Mouse (Mus musculus) E14TG2a.4 (cell line): ENCODE results near the gene Sec1.

ENCODE experiments used
- H3K27me3 ChIP-seq: 2 replicates; pipeline ENCODE4 v1.6.1; 2014; ENCODE audit warnings: low read length, control low read depth; ENCODE audit not compliant: insufficient read depth
- H3K36me3 ChIP-seq: 2 replicates; pipeline ENCODE4 v1.6.1; 2014; ENCODE audit warnings: low read length, control low read depth; ENCODE audit not compliant: insufficient read depth
- H3K4me1 ChIP-seq: replicated peaks from 2 replicates; pipeline ENCODE4 v1.6.1; 2014; ENCODE audit warnings: low read depth, low read length, control low read depth
- H3K4me3 ChIP-seq: replicated peaks from 2 replicates; pipeline ENCODE4 v1.5.1; 2014; ENCODE audit warnings: mild to moderate bottlenecking, low read length
- H3K9me3 ChIP-seq: 2 replicates; pipeline ENCODE4 v1.6.1; 2014; ENCODE audit warnings: low read length, control low read depth
- CTCF ChIP-seq: conservative IDR thresholded peaks from 2 replicates; pipeline ENCODE4 v1.5.1; 2014; ENCODE audit warnings: low read length
- NANOG ChIP-seq: IDR thresholded peaks from 2 replicates; pipeline ENCODE4 v1.6.1; 2014; ENCODE audit warnings: borderline replicate concordance, low read length, mixed read lengths
- POU5F1 ChIP-seq: IDR thresholded peaks from 2 replicates; pipeline ENCODE4 v1.6.1; 2014; ENCODE audit warnings: low read length, borderline replicate concordance

Gene Sec1

DNA sequence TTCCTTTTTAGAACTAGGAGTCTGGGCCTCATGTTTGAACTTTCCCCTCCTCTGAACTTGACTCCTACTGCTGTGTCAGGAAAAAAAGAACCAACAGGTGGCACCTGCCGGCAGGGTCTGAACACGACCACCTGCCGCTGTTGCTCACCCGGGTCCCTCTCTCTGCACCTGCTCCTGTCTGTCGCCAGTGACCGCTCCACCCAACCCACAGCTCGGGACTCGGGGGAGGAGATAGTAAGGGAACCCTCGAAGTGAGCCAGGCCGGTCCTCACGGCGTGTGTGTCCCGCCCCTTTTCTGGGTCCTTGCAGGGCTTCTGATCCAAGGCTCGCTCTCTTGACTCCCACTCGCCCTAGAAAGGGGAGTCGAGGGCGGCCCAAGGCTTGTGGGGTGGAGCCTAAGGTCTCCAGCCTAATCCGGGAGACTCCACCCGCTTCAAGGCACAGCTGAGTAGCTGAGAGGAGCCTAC lies 54.6 kb downstream of the Sec1 start, which contains the start of gene Mamstr:
Mamstr (plus strand) TSS at position 417 of the 467 bp plus-strand sequence.
- Histone ChIP-seq H3K4me1 (peaks cover 90% of the 10 kb centered on the region), H3K9me3 (no peaks in the 10 kb centered on the region), H3K27me3 (peaks cover 47% of the 10 kb centered on the region), H3K36me3 (peaks cover 16% of the 10 kb centered on the region), H3K4me3 (peak within 1 kb of the TSS; percentile 35)
- no peak for TF ChIP-seq POU5F1
- no peak for TF ChIP-seq NANOG

DNA sequence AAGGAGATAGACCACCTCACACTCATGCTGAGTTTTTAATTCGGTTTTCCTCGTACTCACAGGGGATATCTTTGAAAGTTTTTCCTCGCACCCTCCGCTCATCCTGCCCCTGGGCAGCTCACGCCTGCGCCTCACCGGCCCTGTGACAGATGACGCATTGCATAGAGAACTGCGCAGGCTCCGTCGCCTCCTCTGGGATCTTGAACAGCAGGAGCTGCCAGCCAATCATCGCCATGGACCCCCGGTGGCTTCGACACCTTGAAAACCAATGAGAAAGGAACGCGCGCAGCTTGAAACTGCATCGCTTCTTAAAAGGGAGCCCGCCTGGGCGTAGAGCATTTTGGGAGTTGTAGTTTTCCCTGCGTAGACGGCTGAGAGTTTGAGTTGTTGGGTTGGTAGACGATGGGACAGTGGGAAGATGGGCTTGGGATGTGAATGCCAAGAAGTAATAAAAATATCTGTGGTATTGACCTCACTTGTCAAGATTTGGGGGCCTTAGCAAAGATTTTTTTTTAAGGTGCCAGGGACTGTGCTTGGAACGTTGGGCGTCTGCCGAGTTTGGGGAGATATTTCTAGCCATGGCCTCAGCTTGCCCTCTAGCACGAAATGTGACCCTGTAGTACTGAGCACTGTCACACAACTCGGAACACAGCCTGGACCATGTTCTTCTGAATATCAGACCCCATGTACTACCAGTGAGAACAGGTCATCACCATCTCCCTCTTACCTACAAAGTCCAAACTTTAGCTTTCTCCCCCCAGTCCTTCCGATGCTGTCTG lies 55.4 kb downstream of the Sec1 start:
- H3K4me3 ChIP-seq = peak overlapping the region; percentile 35
- peaks cover 41% of the 10 kb centered on the region for H3K27me3 ChIP-seq
- H3K36me3 ChIP-seq = peaks cover 16% of the 10 kb centered on the region
- no peak for TF ChIP-seq CTCF
- no peaks in the 10 kb centered on the region for H3K9me3 ChIP-seq
- H3K4me1 ChIP-seq = peaks cover 83% of the 10 kb centered on the region

DNA sequence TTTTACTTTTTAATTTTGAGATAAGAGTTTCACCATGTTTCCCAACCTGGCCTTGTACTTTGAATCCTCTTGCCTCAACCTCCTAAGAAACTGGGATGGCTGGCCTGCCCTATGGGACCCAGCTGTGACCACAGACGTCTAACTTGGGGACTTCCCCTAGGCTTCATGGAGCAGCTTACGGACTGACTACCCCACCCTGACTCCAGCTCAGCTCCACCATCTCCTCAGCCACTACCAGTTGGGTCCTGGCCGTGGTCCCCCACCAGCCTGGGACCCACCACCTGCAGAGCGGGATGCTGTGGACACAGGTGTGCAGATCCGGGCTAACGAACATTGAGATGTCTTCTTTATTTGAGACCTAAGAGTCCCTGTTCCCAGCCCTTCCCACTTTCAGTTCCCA lies 56.5 kb downstream of the Sec1 start:
- no peak overlapping the region for H3K4me3 ChIP-seq
- H3K9me3 ChIP-seq = no peaks in the 10 kb centered on the region
- H3K4me1 ChIP-seq = peaks cover 83% of the 10 kb centered on the region
- H3K27me3 ChIP-seq = peaks cover 50% of the 10 kb centered on the region
- peaks cover 16% of the 10 kb centered on the region for H3K36me3 ChIP-seq
- TF ChIP-seq NANOG = no peak
- TF ChIP-seq POU5F1 = no peak
- TF ChIP-seq CTCF = no peak

DNA sequence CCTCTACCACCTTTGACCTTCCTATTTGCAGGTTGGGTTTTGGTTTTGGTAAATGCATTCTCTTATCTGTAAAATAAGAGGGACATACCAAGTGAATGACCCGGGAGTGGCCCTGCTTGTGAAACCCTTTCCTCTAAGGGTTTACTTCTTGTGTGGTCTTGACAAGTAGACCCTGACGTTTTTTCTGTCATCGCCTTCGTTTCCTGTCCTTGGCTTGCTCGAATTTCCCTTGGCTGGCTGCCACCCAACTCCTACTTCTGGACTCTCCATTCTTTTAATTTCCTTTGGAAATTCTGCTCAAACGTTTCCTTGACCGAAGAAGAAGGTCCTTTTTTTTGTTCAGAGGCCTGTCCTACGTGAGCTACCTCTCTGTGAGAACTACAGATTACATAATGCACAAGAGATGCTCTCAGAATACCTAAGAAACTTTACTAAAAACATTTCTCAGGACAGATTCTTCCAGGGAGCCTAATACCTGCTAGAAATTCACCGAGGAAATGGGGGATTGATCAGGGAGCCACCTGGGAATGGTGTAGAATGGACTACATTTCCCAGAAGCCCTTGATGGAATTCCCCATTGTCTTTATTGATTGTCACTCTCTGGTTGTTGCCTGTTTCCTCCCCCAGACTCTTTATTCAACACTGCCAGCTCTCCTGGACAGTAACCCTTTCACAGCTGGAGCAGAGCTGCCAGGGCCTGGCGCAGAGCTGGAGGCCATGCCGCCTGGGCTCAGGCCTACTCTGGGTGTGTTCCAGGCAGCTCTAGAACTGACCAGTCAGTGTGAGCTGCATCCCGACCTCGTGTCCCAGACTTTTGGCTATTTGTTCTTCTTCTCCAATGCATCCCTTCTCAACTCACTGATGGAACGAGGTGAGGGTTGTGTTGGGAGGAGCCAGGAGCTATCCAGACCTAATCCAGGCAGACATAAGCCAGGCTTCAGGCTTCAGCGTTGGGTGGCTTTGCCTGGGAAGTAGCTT lies 58.2 kb downstream of the Sec1 start:
- H3K4me1 ChIP-seq = peaks cover 70% of the 10 kb centered on the region
- no peaks in the 10 kb centered on the region for H3K9me3 ChIP-seq
- TF ChIP-seq CTCF (no peak), POU5F1 (no peak), NANOG (no peak; the same call in 1 of the 2 replicates)
- no peak overlapping the region for H3K4me3 ChIP-seq
- peaks cover 16% of the 10 kb centered on the region for H3K36me3 ChIP-seq
- H3K27me3 ChIP-seq = peaks cover 49% of the 10 kb centered on the region

DNA sequence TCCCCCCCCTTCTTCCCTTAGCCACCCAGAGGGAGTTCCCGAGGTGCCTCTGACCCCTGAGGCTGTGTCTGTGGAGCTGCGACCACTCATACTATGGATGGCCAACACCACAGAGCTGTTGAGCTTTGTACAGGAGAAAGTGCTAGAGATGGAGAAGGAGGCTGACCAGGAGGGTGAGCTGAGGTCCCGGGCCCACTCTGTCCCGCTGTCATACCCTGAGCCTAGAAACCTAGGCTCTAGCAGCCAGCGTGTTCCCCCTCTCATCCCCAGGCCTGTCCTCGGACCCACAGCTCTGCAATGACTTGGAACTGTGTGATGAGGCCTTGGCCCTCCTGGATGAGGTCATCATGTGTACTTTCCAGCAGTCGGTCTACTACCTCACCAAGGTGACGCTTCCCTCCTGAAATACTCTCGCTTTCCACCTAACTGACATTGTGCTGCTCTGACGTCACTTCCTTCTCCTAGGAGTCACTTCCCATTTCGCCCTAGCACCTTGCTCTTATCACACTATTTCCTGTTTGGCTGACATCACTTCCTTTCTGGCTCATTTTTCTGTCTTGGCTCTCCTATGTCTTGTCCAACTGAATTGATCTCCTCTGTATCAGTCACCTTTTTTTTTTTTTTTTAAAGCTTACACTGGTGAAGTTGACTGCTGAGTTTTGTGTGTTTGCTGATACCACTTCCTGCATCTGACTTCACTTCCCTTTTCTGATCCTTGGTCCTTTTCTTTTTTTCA lies 59.1 kb downstream of the Sec1 start:
- no peaks in the 10 kb centered on the region for H3K9me3 ChIP-seq
- peaks cover 70% of the 10 kb centered on the region for H3K4me1 ChIP-seq
- no peak overlapping the region for H3K4me3 ChIP-seq
- H3K27me3 ChIP-seq = peaks cover 43% of the 10 kb centered on the region
- peaks cover 16% of the 10 kb centered on the region for H3K36me3 ChIP-seq
- no peak for TF ChIP-seq CTCF
- no peak for TF ChIP-seq POU5F1
- TF ChIP-seq NANOG = no peak

DNA sequence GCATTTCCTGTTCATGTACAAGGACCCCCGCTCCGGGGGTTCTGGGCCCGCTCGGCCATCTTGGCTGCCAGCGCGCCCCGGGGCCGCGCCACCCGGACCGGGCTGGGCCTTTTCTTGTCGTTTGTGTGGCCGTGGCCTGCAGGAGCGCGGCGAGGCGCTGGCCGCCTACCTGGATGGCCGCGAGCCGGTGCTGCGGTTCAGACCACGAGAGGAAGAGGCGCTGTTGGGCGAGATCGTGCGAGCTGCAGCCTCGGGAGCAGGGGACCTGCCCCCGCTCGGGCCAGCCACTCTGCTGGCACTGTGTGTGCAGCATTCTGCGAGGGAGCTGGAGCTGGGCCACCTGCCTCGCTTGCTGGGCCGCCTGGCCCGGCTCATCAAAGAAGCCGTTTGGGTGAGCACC lies 61.7 kb downstream of the Sec1 start:
- TF ChIP-seq NANOG (no peak), POU5F1 (no peak)
- H3K9me3 ChIP-seq = no peaks in the 10 kb centered on the region
- peaks cover 45% of the 10 kb centered on the region for H3K27me3 ChIP-seq
- peaks cover 12% of the 10 kb centered on the region for H3K36me3 ChIP-seq
- peak overlapping the region; percentile 77 for H3K4me3 ChIP-seq
- peaks cover 62% of the 10 kb centered on the region for H3K4me1 ChIP-seq

DNA sequence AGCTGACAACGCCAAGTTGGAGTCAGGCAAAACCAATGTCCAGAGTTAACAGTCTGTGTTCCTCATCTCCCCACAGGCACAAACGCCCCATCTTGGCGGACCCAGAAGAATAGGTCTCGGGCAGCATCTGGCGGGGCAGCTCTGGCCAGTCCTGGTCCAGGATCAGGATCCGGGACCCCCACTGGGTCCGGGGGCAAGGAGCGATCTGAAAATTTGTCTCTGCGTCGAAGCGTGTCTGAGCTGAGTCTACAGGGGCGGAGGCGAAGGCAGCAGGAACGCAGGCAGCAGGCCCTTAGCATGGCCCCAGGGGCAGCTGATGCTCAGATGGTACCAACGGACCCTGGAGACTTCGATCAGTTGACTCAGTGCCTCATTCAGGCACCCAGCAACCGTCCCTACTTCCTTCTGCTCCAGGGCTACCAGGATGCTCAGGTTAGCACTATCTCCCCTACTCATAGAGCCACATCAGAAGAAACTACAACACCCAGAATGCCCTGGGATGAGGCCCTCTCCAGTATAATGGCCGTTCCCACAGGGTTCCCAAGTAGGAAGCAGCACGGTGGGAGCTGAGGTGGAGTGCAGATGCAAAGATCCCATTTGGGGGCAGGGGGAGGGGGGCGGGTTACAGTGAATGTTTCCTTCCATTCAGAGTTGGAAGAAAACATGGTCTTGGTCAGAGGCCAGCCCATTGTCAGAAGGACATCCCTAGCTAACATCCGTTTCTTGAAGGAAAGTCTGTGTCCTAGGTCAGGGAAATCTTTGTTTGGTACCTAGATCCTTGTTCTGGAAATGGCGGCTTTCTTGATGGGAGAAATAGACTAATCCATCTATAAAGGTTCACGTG lies 63.9 kb downstream of the Sec1 start:
- no peaks in the 10 kb centered on the region for H3K9me3 ChIP-seq
- H3K4me3 ChIP-seq = peak overlapping the region; percentile 69
- H3K4me1 ChIP-seq = peaks cover 56% of the 10 kb centered on the region
- H3K36me3 ChIP-seq = no peaks in the 10 kb centered on the region; the same call in 1 of the 2 replicates
- TF ChIP-seq POU5F1 (no peak), NANOG (no peak), CTCF (no peak)
- H3K27me3 ChIP-seq = peaks cover 66% of the 10 kb centered on the region
